Mouse (Mus musculus): ENCODE measurements around the gene Hist1h2ae.
A peak's percentile ranks its signal among the peaks of the same experiment; 100 is the strongest.
"Not testable (repeated sequence)": the region's sequence is repeated elsewhere in the genome, so short reads cannot be mapped to it uniquely, and the experiment has no call there.

DNA sequence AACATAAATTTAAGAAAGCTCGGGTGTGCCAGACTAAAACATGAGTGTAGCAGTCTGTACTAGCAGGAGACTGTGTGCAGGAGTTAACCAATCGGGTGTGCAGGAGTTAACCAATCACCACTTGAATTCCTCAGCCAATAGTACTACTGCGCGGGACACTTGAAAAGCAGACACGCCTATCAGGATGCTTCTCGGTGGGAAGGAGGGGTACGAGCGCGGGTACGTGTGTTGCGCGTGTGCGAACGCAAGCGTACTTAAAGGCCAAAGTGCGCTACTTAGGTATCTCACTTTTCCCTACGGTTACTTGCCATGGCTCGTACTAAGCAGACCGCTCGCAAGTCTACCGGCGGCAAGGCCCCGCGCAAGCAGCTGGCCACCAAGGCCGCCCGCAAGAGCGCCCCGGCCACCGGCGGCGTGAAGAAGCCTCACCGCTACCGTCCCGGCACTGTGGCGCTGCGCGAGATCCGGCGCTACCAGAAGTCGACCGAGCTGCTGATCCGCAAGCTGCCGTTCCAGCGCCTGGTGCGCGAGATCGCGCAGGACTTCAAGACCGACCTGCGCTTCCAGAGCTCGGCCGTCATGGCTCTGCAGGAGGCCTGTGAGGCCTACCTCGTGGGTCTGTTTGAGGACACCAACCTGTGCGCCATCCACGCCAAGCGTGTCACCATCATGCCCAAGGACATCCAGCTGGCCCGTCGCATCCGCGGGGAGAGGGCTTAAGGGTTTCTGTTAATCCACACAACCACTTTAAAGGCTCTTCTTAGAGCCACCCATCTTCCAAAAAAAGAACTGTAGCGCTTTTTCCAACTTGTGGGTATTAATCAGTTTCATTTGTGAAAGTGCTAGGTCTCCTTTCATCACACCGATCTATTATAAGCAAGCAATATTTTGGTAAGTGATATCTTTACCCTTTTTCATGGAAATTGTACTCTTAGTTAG, 35.6 kb downstream of the Hist1h2ae start, which contains the start of gene Hist1h3g:
- TF ChIP-seq CTCF (IDR thresholded peaks at IDR 0.05; ENCODE audit: low read depth, low read length), result not testable (repeated sequence)
- TF ChIP-seq POLR2A (IDR thresholded peaks at IDR 0.05; ENCODE audit: insufficient read depth, low read length) (peak; percentile 97), EP300 (IDR thresholded peaks at IDR 0.05; ENCODE audit: insufficient read depth, low read depth, low read length) (0 out of 2 replicates have a peak, but pooled peaks have one; percentile 56)

All from ES-Bruce4 (cell line).